ENCODE assay signal across 14 mouse cellular contexts in genomic region chr17:80492811-80493210, GRCm38 (mm10).
"Had no signal": no experiment of that assay in that cellular context is flagged by ENCODE, and none has a peak within 500 bp of the region (broad histone marks: within the 10 kb centered on the region; RNA-seq: fewer than 3 reads in every experiment).

No protein-coding gene starts in this region.

- H3K4me1 ChIP-seq: midbrain, embryonic 13.5 days; midbrain, embryonic 15.5 days; neural tube, embryonic 12.5 days had no signal

- H3K27me3 ChIP-seq: midbrain, embryonic 13.5 days; midbrain, embryonic 15.5 days; neural tube, embryonic 12.5 days had no signal

- H3K9me3 ChIP-seq: midbrain, embryonic 13.5 days; midbrain, embryonic 15.5 days; neural tube, embryonic 12.5 days had no signal

- DNase-seq: lung, adult 18-20 months; lung, embryonic 14.5 days; lung, postnatal 10 days; lung, postnatal 4 days; right cerebral cortex, postnatal 25 days; right cerebral cortex, postnatal 4 days; spleen, adult 18-20 months; thymus, adult 18-20 months; thymus, postnatal 14 days; thymus, postnatal 36 days had no signal

- H3K27ac ChIP-seq: midbrain, embryonic 13.5 days; midbrain, embryonic 15.5 days; neural tube, embryonic 12.5 days had no signal

- H3K9ac ChIP-seq: lung, embryonic 14.5 days; midbrain, embryonic 13.5 days; midbrain, embryonic 15.5 days; neural tube, embryonic 12.5 days had no signal

- ATAC-seq: midbrain, embryonic 13.5 days; midbrain, embryonic 15.5 days had no signal

- H3K4me2 ChIP-seq: lung, embryonic 14.5 days; midbrain, embryonic 11.5 days; midbrain, embryonic 13.5 days; midbrain, embryonic 15.5 days; neural tube, embryonic 12.5 days had no signal

- H3K36me3 ChIP-seq: midbrain, embryonic 13.5 days; midbrain, embryonic 15.5 days; neural tube, embryonic 12.5 days had no signal

- H3K4me3 ChIP-seq: midbrain, embryonic 13.5 days; midbrain, embryonic 15.5 days; neural tube, embryonic 12.5 days had no signal
